Mouse (Mus musculus) liver, embryonic 14.5 days (tissue): Measurements from ENCODE around the gene Umad1.

Experiments used
- CTCF ChIP-seq: IDR thresholded peaks from 2 replicates; pipeline ENCODE4 v1.5.1; 2016; ENCODE audit warnings: antibody characterized with exemption, low read depth, control low read depth
- EP300 ChIP-seq: IDR thresholded peaks from 2 replicates; pipeline ENCODE4 v1.6.1; 2016; ENCODE audit warnings: antibody characterized with exemption, low read depth

GRCm38 (mm10) chr6:8373851-8374250 is 114.8 kb downstream of the Umad1 start:
- TF ChIP-seq EP300 (no peak), CTCF (no peak)
